Mouse (Mus musculus): ENCODE results near the gene Tgfb1.

Gene Tgfb1

GRCm38 (mm10) chr7:25707581-25708292, 20.9 kb downstream of the Tgfb1 start:
- CTCF ChIA-PET, result interaction anchor here in 2 of 4 experiments (0.6 to 1.7 kb wide), 4 partner anchors 8 to 47 kb away, joined by 3 to 9 read pairs (median 4); partner anchors contain the start of genes B9d2 (in 1 of the 2) and Hnrnpul1 (in 1 of the 2)
- POLR2A ChIA-PET, result interaction anchor here in 3 of 4 experiments (0.6 to 2.3 kb wide), 25 partner anchors 8 to 1906 kb away, joined by 3 to 12 read pairs (median 3); partner anchors contain the start of genes B9d2 (in 2 of the 3), BC024978 (in 1 of the 3), Ccdc97 (in 1 of the 3) and Hnrnpul1 (in 1 of the 3)

GRCm38 (mm10) chr7:25709961-25710360, 23.2 kb downstream of the Tgfb1 start:
- POLR2A ChIA-PET, result interaction anchor here in 2 of 4 experiments (1.3 to 2.3 kb wide), 4 partner anchors 17 to 44 kb away, joined by 3 to 8 read pairs (median 4); no protein-coding TSS in a partner anchor
- CTCF ChIA-PET, result no interaction called here

- ChIA-PET POLR2A (interaction anchor here in 1 of 4 experiments (1.3 to 1.5 kb wide), 2 partner anchors 16 to 27 kb away, joined by 3 to 4 read pairs; no protein-coding TSS in a partner anchor), CTCF (no interaction called here)
Measured at GRCm38 (mm10) chr7:25710519-25711130, 23.8 kb downstream of the Tgfb1 start.

GRCm38 (mm10) chr7:25711165-25711564, 24.4 kb downstream of the Tgfb1 start:
- ChIA-PET CTCF (no interaction called here), POLR2A (interaction anchor here in 1 of 4 experiments (1.3 to 2.7 kb wide), 3 partner anchors 14 to 27 kb away, joined by 3 to 18 read pairs (median 4); no protein-coding TSS in a partner anchor)

- POLR2A ChIA-PET, result interaction anchor here in 2 of 4 experiments (0.6 to 2.7 kb wide), 5 partner anchors 8 to 20 kb away, joined by 4 to 18 read pairs (median 4); no protein-coding TSS in a partner anchor
- CTCF ChIA-PET, result interaction anchor here in 1 of 4 experiments (0.6 kb wide), 1 partner anchor 10 kb away, joined by 4 read pairs; no protein-coding TSS in a partner anchor
Measured at GRCm38 (mm10) chr7:25711731-25712197, 25.0 kb downstream of the Tgfb1 start.

- POLR2A ChIA-PET, result interaction anchor here in 2 of 4 experiments (0.5 to 2.7 kb wide), 6 partner anchors 9 to 43 kb away, joined by 3 to 18 read pairs (median 4); partner anchors contain the start of gene Tmem91 (in 1 of the 2)
- CTCF ChIA-PET, result no interaction called here
Measured at GRCm38 (mm10) chr7:25712801-25713200, 26.0 kb downstream of the Tgfb1 start.

GRCm38 (mm10) chr7:25714581-25714980, 27.8 kb downstream of the Tgfb1 start:
- CTCF ChIA-PET, result interaction anchor here in 1 of 4 experiments (0.5 kb wide), 1 partner anchor 290 kb away, joined by 5 read pairs; no protein-coding TSS in a partner anchor
- POLR2A ChIA-PET, result interaction anchor here in 1 of 4 experiments (1.3 kb wide), 1 partner anchor 9 kb away, joined by 5 read pairs; no protein-coding TSS in a partner anchor

GRCm38 (mm10) chr7:25715731-25716271, 29.0 kb downstream of the Tgfb1 start:
- ChIA-PET CTCF (interaction anchor here in 1 of 4 experiments (1.4 kb wide), 1 partner anchor 28 kb away, joined by 4 read pairs; no protein-coding TSS in a partner anchor), POLR2A (interaction anchor here in 3 of 4 experiments (0.6 to 1.3 kb wide), 9 partner anchors 8 to 66 kb away, joined by 3 to 5 read pairs (median 3); partner anchors contain the start of gene B9d2 (in 2 of the 3))

GRCm38 (mm10) chr7:25717478-25717877, 30.7 kb downstream of the Tgfb1 start:
- POLR2A ChIA-PET, result interaction anchor here in 1 of 4 experiments (0.5 to 1.4 kb wide), 2 partner anchors 31 to 77 kb away, joined by 3 read pairs; no protein-coding TSS in a partner anchor

GRCm38 (mm10) chr7:25718788-25719417, 32.1 kb downstream of the Tgfb1 start, which contains the start of gene Ccdc97:
Gene Ccdc97, minus strand, starts transcription at chr7:25719088.
- CTCF ChIA-PET, result interaction anchor here in 1 of 4 experiments (0.8 to 0.9 kb wide), 2 partner anchors 60 to 94 kb away, joined by 3 to 4 read pairs; no protein-coding TSS in a partner anchor
- POLR2A ChIA-PET, result interaction anchor here in 2 of 4 experiments (0.7 to 2.9 kb wide), 8 partner anchors 11 to 541 kb away, joined by 3 to 12 read pairs (median 4); partner anchors contain the start of gene Hnrnpul1 (in 1 of the 2)

More at GRCm38 (mm10) chr7:25717478-25717877, 30.7 kb downstream of the Tgfb1 start:
- CTCF ChIA-PET, result no interaction called here

GRCm38 (mm10) chr7:25719761-25720610, 33.2 kb downstream of the Tgfb1 start:
- POLR2A ChIA-PET, result interaction anchor here in 3 of 4 experiments (0.6 to 2.9 kb wide), 21 partner anchors 9 to 73 kb away, joined by 3 to 12 read pairs (median 4); partner anchors contain the start of gene Hnrnpul1 (in 2 of the 3)
- CTCF ChIA-PET, result interaction anchor here (0.6 to 1.9 kb wide), 27 partner anchors 8 to 1469 kb away, joined by 3 to 12 read pairs (median 3); partner anchors contain the start of genes Axl (in 1 of the 4), B9d2 (in 1 of the 4) and Hnrnpul1 (in 1 of the 4)

GRCm38 (mm10) chr7:25720760-25721159, 34.0 kb downstream of the Tgfb1 start:
- ChIA-PET POLR2A (interaction anchor here in 2 of 4 experiments (1.0 to 2.9 kb wide), 11 partner anchors 11 to 73 kb away, joined by 3 to 12 read pairs (median 4); partner anchors contain the start of gene Hnrnpul1 (in 1 of the 2)), CTCF (interaction anchor here (0.6 to 1.9 kb wide), 14 partner anchors 10 to 168 kb away, joined by 3 to 12 read pairs (median 4); partner anchors contain the start of genes Axl (in 1 of the 4), B9d2 (in 1 of the 4) and Hnrnpul1 (in 1 of the 4))

- ChIA-PET POLR2A (interaction anchor here in 3 of 4 experiments (0.7 to 2.9 kb wide), 10 partner anchors 10 to 677 kb away, joined by 3 to 12 read pairs (median 6); partner anchors contain the start of gene Hnrnpul1 (in 2 of the 3)), CTCF (interaction anchor here in 3 of 4 experiments (0.5 to 1.6 kb wide), 7 partner anchors 10 to 884 kb away, joined by 3 to 5 read pairs (median 4); partner anchors contain the start of gene Hnrnpul1 (in 1 of the 3))
Measured at GRCm38 (mm10) chr7:25721776-25722175, 35.0 kb downstream of the Tgfb1 start.

GRCm38 (mm10) chr7:25725886-25726285, 39.1 kb downstream of the Tgfb1 start:
- POLR2A ChIA-PET, result interaction anchor here (0.5 to 5.0 kb wide), 14 partner anchors 9 to 297 kb away, joined by 3 to 18 read pairs (median 4); partner anchors contain the start of gene Hnrnpul1 (in 2 of the 4)

GRCm38 (mm10) chr7:25727800-25728199, 41.0 kb downstream of the Tgfb1 start:
- ChIA-PET POLR2A (interaction anchor here in 2 of 4 experiments (0.8 to 3.6 kb wide), 10 partner anchors 9 to 27 kb away, joined by 3 to 11 read pairs (median 5); partner anchors contain the start of gene Hnrnpul1 (in 1 of the 2)), CTCF (interaction anchor here in 3 of 4 experiments (0.6 to 1.6 kb wide), 4 partner anchors 8 to 28 kb away, joined by 3 to 5 read pairs (median 3); no protein-coding TSS in a partner anchor)

More at GRCm38 (mm10) chr7:25725886-25726285, 39.1 kb downstream of the Tgfb1 start:
- CTCF ChIA-PET, result interaction anchor here in 1 of 4 experiments (0.6 kb wide), 1 partner anchor 11 kb away, joined by 3 read pairs; no protein-coding TSS in a partner anchor

Data from embryonic stem cell, embryonic (primary cell).